Mouse (Mus musculus): ENCODE data around the gene Gm4907.

DNA sequence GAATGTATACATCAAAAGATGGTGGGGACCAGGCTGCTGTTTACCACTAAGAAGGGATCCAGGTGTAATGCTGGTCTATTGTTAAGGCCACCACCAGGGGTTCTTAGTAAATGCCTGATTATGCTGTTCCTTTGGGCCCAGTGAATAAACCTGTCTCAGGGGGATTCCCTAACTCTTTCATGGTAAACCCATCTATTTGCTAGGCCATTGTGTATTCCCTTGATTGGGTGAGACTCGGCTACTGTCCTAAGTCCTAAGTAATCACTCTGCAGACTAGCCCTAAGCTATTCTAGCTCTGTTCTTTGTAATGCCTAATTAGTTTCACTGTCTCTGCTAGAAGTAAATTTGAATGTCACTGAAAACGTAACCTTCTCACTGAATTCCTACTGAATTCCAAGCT is 71.8 kb downstream of the Gm4907 start:
- no peak for TF ChIP-seq GATA1 (IDR thresholded peaks at IDR 0.05; ENCODE audit: borderline replicate concordance, low read length)
- no peak for TF ChIP-seq FLI1 (IDR thresholded peaks at IDR 0.05; ENCODE audit: low read length)
